Mouse (Mus musculus) left cerebral cortex, postnatal 10 days (tissue): Measurements from ENCODE around the gene Dnm2. TPM values are rescaled to one million over a fixed set of nuclear protein-coding genes. Genes with fewer than 3 reads are reported as not detected.
"Not testable (repeated sequence)": the region's sequence is repeated elsewhere in the genome, so short reads cannot be mapped to it uniquely, and the experiment has no call there.

Source experiments
- DNase-seq, 2 experiments: peaks; one replicate each; pipeline ENCODE4 v3.0.0; 2021 to 2022; ENCODE audit warnings: low spot score in 2 of 2, mixed read lengths in 1 of 2; ENCODE audit errors: extremely low spot score in 1 of 2
- intact Hi-C: fragments of 180-260 bp; cut with DNase I; formaldehyde crosslinking; loops from one replicate; pipeline ENCODE4 v1.15.1; 2025
- total RNA-seq, 2 experiments: library from RNA; stranded (reverse); gene quantifications; 2 replicates each; pipeline ENCODE4 v1.2.3; 2021

The Dnm2 gene
- total RNA-seq, 2 experiments from 2014 or later = 60.1 to 66.9 TPM

DNA sequence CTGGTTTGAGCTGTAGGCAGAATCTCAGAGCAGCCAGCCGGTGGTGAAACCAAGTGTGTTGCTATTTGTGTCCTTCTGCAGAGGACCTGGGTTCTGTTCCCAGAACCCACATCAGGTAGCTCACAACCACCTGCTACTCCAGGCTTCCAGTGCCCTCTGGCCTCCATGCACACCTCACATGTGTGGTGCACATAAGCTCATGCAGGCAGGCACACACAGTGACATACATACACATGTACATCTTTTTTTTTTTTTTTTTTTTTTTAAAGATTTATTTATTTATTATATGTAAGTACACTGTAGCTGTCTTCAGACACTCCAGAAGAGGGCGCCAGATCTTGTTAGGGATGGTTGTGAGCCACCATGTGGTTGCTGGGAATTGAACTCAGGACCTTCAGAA, 63.5 kb downstream of the Dnm2 start:
- DNase-seq, intact Hi-C loops: not testable (repeated sequence)

DNA sequence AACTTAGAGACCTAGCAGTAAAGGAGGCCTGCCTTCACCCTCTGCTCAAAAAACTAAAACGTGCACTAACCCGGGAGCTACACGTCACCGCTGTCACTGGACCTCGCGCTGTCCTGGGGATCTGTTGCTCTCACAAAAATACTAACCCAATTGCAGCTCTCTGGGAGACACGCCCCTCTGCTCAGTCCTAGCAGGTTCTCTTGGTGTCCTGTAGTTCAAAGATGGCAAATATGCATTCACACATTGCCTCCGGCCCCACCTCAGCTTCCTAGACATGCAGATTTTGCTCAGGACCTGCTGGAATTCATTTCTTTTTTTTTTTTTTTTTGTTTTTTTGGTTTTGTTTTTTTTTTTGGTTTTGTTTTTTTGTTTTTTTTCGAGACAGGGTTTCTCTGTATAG, 66.0 kb downstream of the Dnm2 start:
- intact Hi-C loops = no loop called here

DNA sequence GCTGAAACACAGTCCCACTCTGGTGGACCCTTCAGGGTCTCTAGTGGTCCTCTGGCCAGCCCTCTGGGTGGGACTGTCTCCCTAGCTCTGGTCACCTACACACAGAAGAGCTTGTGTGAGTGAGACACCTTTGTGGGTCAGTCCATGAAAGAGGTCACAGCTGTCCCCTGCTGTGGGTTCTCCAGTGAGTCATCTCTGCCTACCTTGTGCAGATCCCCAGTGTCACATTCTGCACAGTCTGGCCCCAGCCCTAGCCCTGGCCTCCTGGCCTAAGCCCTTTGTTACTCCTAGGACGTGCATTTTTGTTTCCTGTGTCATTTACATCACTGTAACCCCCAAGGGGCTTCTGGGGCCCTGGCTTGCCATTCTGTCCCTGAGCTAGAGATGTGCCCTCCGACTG, 69.2 kb downstream of the Dnm2 start:
- intact Hi-C loops = no loop called here
- DNase-seq = no peak

More for the DNA sequence above, 66.0 kb downstream of the Dnm2 start:
- no peak for DNase-seq

DNA sequence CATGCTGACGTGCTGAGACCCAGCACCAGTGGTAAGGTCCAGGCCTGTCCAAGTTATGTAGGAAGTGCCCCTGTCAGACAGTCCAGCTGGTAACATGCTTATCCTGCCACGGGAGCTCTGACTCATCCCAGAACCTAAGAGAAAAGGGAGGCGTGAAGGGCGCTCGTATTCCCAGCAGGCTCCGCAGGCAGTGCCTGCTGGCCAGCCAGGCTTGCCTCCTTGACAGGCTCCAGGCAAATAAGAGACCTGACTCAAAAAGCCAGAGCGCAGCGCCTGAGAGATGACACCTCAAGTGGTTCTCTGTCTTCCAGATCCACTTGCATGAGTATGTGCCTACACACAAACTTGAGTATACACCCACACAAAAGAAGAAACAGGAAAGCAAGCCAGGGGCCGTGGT, 70.0 kb downstream of the Dnm2 start:
- DNase-seq = no peak

GRCm38 (mm10) chr9:21496308-21497049, 71.8 kb downstream of the Dnm2 start:
- intact Hi-C loops = no loop called here
- no peak for DNase-seq

More for the DNA sequence above, 70.0 kb downstream of the Dnm2 start:
- intact Hi-C loops = no loop called here

GRCm38 (mm10) chr9:21497050-21497542, 72.4 kb downstream of the Dnm2 start:
- no peak for DNase-seq
- intact Hi-C loops = no loop called here

- no peak for DNase-seq
- intact Hi-C loops = no loop called here
Observed at GRCm38 (mm10) chr9:21497664-21498063, 73.0 kb downstream of the Dnm2 start.

- intact Hi-C loops = no loop called here
- DNase-seq = no peak
Observed at GRCm38 (mm10) chr9:21498284-21498902, 73.7 kb downstream of the Dnm2 start.

- DNase-seq = no peak
- intact Hi-C loops = no loop called here
Observed at GRCm38 (mm10) chr9:21503352-21503751, 78.6 kb downstream of the Dnm2 start.

DNA sequence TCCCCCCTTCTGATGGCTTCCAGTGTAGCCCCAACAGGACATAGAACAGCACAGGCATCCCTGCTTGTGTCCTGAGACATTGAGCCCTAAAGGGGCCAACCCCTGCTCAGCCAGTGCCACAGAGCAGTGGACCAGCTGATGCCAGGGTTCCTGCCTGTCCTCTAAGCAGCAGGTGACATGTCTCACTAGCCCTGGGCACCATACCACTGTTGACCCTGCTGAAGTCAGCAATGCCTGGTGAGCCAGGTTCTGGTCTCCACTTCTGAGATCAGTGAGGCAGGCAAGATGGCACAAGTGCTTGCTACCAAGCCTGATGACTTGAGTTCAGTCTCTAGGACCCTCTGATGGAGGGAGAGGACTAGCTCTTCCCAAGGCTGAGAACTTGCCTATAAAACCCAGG, 81.1 kb downstream of the Dnm2 start:
- intact Hi-C loops = no loop called here
- DNase-seq = no peak

DNA sequence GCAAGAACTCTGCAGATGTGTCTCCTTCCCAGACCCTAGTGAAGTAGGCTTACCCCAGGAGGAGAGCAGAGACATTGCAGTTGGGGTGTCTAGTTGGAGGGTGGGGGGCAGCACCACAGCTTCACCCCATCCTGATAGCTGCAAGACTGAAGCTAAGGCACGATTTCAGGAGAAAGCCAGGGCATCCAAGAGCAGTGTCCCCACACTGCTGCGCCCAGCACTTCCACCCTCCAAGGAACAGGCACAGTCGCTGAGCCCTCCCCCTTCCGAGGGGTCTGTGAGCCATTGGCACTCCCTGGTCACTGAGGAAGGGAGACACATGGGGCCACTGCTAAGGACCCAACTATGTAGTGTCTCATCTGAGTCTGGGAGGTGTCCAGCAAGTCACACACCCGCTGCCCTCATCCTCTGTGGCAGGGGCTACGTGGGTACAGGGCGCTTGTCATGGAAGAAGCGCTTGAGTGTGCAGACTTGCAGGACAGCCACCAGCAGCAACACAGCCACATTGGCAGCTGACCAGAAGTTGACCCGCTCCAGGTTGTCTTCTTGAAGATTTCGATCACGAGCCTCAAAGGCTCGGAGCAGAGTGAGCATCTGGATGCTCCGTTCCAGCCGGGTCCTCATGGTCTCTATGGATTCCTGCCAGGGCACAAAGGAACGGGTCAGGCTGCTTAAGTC, 83.2 kb downstream of the Dnm2 start:
- intact Hi-C loops = no loop called here
- peak in 1 of 2 experiments; percentile 45 for DNase-seq

DNA sequence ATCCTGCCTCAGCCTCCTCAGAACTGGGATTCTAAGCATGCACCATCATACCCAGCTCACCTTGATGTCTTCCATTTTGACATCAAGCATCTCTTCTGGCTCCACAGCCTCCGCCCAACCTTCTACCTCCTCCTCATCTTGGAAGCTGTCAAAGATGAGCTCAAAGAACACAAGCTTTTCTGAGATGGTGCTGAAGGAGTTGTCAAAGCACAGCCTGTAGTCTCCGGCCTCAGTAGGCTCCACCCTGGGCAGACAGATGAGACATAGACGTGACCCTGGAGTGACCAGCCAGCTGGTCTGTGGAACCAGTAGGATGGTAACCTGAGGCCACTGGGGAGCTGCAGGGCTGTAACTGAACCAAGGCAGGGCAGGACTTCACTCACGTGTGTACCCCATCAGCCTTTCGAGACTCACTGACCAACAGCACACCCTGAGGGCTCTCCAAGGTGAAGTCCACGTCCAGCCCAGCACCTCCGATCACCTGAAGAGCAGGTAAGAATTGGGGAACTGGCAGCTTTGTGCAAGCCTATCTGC, 84.2 kb downstream of the Dnm2 start:
- peak in 1 of 2 experiments; percentile 22 for DNase-seq
- intact Hi-C loops = no loop called here

DNA sequence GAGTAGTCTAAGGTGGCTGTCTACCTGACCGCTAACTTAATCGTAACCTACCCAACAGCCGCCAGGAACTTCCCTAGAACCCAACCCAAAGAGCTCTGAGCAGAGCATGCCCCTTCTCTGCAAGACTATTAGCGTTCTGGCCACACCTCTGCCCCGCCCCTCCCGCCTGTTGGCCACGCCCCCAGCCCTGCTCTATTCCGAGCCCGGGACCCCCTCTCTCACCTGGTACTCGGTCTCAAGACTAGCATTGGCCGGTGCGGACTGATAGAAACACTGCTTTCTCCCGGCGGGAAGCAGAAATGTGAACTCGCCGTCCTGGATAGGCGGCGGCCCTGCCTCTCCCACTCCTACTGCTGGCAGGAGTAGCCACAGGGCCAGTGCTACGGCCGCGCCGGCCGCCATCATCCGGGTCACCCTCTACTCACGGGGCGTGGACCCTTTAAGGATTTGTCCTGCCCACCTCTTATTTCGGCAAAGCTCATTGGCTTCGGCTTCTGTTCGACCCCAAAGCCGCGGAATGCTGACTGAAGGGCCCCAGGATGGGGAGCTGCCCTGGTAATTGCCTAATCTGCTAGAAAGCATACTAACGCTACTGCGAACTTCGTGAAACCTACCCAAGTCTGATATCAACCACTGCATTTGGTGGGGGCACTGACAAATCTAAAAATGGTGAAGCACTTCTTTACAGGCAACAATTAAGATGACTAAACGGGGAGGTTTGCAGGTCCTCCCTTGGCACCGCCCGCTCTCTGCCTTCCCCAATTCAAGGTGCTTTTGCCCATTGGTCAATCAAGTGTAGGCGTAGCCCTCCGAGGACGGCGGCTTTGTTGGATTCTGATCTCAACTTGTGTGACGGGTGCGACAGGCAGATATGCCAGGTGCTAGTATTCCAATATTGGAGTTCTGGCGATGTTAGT, 85.3 kb downstream of the Dnm2 start, which contains the start of gene Tmed1:
TSS of gene Tmed1 (minus strand) at position 481 of the 917 bp plus-strand sequence.
- intact Hi-C loops = no loop called here

DNA sequence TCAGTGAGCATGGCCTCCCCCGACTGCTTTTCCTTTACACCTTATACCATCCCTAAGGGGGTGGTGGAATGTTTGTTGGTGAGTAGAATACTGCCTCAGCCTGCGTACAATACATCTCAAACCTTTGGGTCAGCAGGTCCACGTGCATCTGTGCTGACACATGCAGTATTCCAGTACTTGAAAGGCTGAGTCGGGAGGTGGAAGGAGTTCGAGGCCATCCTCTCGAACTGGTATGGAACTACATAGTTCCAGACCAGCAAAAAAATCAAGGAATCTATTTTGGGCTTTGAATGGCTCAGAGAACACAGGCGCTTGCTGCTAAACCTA, 85.9 kb downstream of the Dnm2 start:
- intact Hi-C loops = no loop called here

More for the DNA sequence above, 85.3 kb downstream of the Dnm2 start, which contains the start of gene Tmed1:
- peak; percentile 93 to 95 for DNase-seq

DNA sequence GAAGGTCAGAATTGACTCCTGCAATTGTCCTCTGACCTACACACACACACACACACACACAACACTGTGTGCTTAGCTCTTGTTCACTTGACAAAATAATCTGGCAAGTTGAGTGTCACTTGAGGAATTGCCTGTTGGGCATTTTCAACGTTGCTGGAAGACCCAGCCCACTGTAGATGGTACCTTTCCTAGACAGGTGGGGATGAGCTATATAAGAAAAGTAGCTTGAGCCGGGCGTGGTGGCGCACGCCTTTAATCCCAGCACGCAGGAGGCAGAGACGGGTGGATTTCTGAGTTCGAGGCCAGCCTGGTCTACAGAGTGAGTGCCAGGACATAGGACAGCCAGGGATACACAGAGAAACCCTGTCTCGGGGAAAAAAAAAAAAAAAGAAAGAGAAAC, 86.3 kb downstream of the Dnm2 start:
- intact Hi-C loops = no loop called here
- no peak for DNase-seq

More for the DNA sequence above, 85.9 kb downstream of the Dnm2 start:
- DNase-seq = peak in 1 of 2 experiments; percentile 29

GRCm38 (mm10) chr9:21513466-21513865, 88.8 kb downstream of the Dnm2 start:
- DNase-seq = no peak
- intact Hi-C loops = no loop called here

- intact Hi-C loops = no loop called here
- DNase-seq = peak in 1 of 2 experiments; percentile 17
Observed at GRCm38 (mm10) chr9:21517947-21518495, 93.3 kb downstream of the Dnm2 start.

- intact Hi-C loops = not testable (repeated sequence)
- peak in 1 of 2 experiments; percentile 5 for DNase-seq
Observed at GRCm38 (mm10) chr9:21518690-21519089, 94.0 kb downstream of the Dnm2 start.
